Mouse (Mus musculus) forebrain, embryonic 15.5 days (tissue): ENCODE results near the gene Hmga2. TPM values are rescaled to one million over a fixed set of nuclear protein-coding genes. Genes with fewer than 3 reads are reported as not detected.
A peak's percentile ranks its signal among the peaks of the same experiment; 100 is the strongest.
"Not testable (repeated sequence)": the region's sequence is repeated elsewhere in the genome, so short reads cannot be mapped to it uniquely, and the experiment has no call there.

Experiments used
- ATAC-seq: fragments of 200-750 bp; cut with Nextera tagmentation; replicated peaks from 2 replicates; pipeline ENCODE4 v1.8.0; 2017; ENCODE audit warnings: mild to moderate bottlenecking, moderate TSS enrichment, moderate library complexity
- H3K27ac ChIP-seq: fragments of 300-500 bp; sonication (generic); replicated peaks from 2 replicates; pipeline ENCODE4 v1.5.1; 2015; ENCODE audit warnings: mild to moderate bottlenecking, inconsistent platforms
- H3K27me3 ChIP-seq: fragments of 300-500 bp; sonication (generic); 2 replicates; pipeline ENCODE4 v1.6.1; 2015; ENCODE audit warnings: inconsistent platforms
- H3K36me3 ChIP-seq: fragments of 300-500 bp; sonication (generic); 2 replicates; pipeline ENCODE4 v1.6.1; 2015; ENCODE audit warnings: mild to moderate bottlenecking, inconsistent platforms
- H3K4me1 ChIP-seq: fragments of 300-500 bp; sonication (generic); 2 replicates; pipeline ENCODE4 v1.6.1; 2015; ENCODE audit warnings: inconsistent platforms
- H3K4me2 ChIP-seq: fragments of 300-500 bp; sonication (generic); replicated peaks from 2 replicates; pipeline ENCODE4 v1.6.1; 2015; ENCODE audit warnings: mild to moderate bottlenecking, inconsistent platforms
- H3K4me3 ChIP-seq: fragments of 300-500 bp; sonication (generic); 2 replicates; pipeline ENCODE4 v1.5.1; 2015; ENCODE audit warnings: mild to moderate bottlenecking, inconsistent platforms
- H3K9ac ChIP-seq: fragments of 300-500 bp; sonication (generic); replicated peaks from 2 replicates; pipeline ENCODE4 v1.6.1; 2015; ENCODE audit warnings: mild to moderate bottlenecking, inconsistent platforms
- H3K9me3 ChIP-seq: fragments of 300-500 bp; sonication (generic); 2 replicates; pipeline ENCODE4 v1.6.1; 2016; ENCODE audit warnings: inconsistent platforms
- WGBS: fragments of 180-500 bp; shearing (Covaris S2); methylation state at CpG from one replicate; pipeline ENCODE4 v1.1.7; 2015; ENCODE audit warnings: mixed read lengths; 5-methylcytosine and 5-hydroxymethylcytosine counted together
- polyA plus RNA-seq: library from polyadenylated mRNA; unstranded; fragments of >200 nt; fragmentation: Nextera tagmentation; extraction: Ambion mirVana; gene quantifications from 2 replicates; pipeline ENCODE4 v1.2.1, GENCODE M21; 2015

Hmga2 gene
- polyA plus RNA-seq, 1 experiment from 2014 or later: 1.4 TPM

- Histone ChIP-seq H3K27ac (no peak overlapping the region), H3K27me3 (no peaks in the 10 kb centered on the region), H3K36me3 (no peaks in the 10 kb centered on the region), H3K9me3 (no peaks in the 10 kb centered on the region), H3K9ac (no peak overlapping the region), H3K4me3 (no peak overlapping the region), H3K4me2 (no peak overlapping the region), H3K4me1 (peaks cover 10% of the 10 kb centered on the region; the same call in 1 of the 2 replicates)
- ATAC-seq: no peak
- WGBS: 61% methylated on average over 20 of the region's 20 CpGs
These were observed 112.2 kb downstream of the Hmga2 start for GRCm38 (mm10) chr10:120363983-120364582.

- ATAC-seq, H3K27ac ChIP-seq, H3K9ac ChIP-seq, H3K4me3 ChIP-seq, H3K27me3 ChIP-seq, H3K36me3 ChIP-seq, H3K4me1 ChIP-seq, H3K4me2 ChIP-seq, H3K9me3 ChIP-seq: not testable (repeated sequence)
- WGBS: 79% methylated on average over 11 of the region's 11 CpGs
These were observed 112.8 kb downstream of the Hmga2 start for GRCm38 (mm10) chr10:120363298-120363982.

- no peak overlapping the region for H3K4me2 ChIP-seq
- 55% methylated on average over 13 of the region's 13 CpGs for WGBS
- no peak overlapping the region for H3K4me3 ChIP-seq
- H3K4me1 ChIP-seq: peaks cover 7% of the 10 kb centered on the region; the same call in 1 of the 2 replicates
- no peak overlapping the region for H3K27ac ChIP-seq
- H3K9me3 ChIP-seq: no peaks in the 10 kb centered on the region
- H3K36me3 ChIP-seq: no peaks in the 10 kb centered on the region
- ATAC-seq: no peak
- no peaks in the 10 kb centered on the region for H3K27me3 ChIP-seq
- no peak overlapping the region for H3K9ac ChIP-seq
These were observed 121.7 kb downstream of the Hmga2 start for GRCm38 (mm10) chr10:120354523-120355030.

- Histone ChIP-seq H3K36me3 (no peaks in the 10 kb centered on the region), H3K4me3 (no peak overlapping the region), H3K4me1 (peaks cover 11% of the 10 kb centered on the region; the same call in 1 of the 2 replicates), H3K9me3 (no peaks in the 10 kb centered on the region), H3K9ac (no peak overlapping the region), H3K4me2 (no peak overlapping the region), H3K27ac (no peak overlapping the region), H3K27me3 (no peaks in the 10 kb centered on the region)
- ATAC-seq: no peak
- WGBS: 28% methylated on average over 6 of the region's 6 CpGs
These were observed 130.9 kb downstream of the Hmga2 start for GRCm38 (mm10) chr10:120345325-120345724.

GRCm38 (mm10) chr10:120344558-120345318 lies 131.5 kb downstream of the Hmga2 start:
- WGBS: 10% methylated on average over 16 of the region's 16 CpGs

GRCm38 (mm10) chr10:120339906-120340305 lies 136.4 kb downstream of the Hmga2 start:
- ATAC-seq, H3K9ac ChIP-seq, H3K4me3 ChIP-seq, H3K4me2 ChIP-seq, H3K27me3 ChIP-seq, H3K36me3 ChIP-seq, H3K9me3 ChIP-seq, H3K4me1 ChIP-seq, H3K27ac ChIP-seq: not testable (repeated sequence)
- 64% methylated on average over 2 of the region's 2 CpGs for WGBS

More at GRCm38 (mm10) chr10:120344558-120345318, 131.5 kb downstream of the Hmga2 start:
- Histone ChIP-seq H3K36me3 (no peaks in the 10 kb centered on the region), H3K9me3 (no peaks in the 10 kb centered on the region), H3K9ac (no peak overlapping the region), H3K27me3 (no peaks in the 10 kb centered on the region), H3K4me3 (no peak overlapping the region), H3K27ac (no peak overlapping the region), H3K4me2 (no peak overlapping the region), H3K4me1 (peaks cover 11% of the 10 kb centered on the region; the same call in 1 of the 2 replicates)
- peak; percentile 35; the same call in 1 of the 2 replicates for ATAC-seq

GRCm38 (mm10) chr10:120339324-120339723 lies 136.9 kb downstream of the Hmga2 start:
- H3K36me3 ChIP-seq: no peaks in the 10 kb centered on the region

GRCm38 (mm10) chr10:120338841-120339240 lies 137.4 kb downstream of the Hmga2 start:
- H3K27me3 ChIP-seq: no peaks in the 10 kb centered on the region
- H3K27ac ChIP-seq: no peak overlapping the region
- WGBS: 40% methylated on average over 5 of the region's 5 CpGs
- no peaks in the 10 kb centered on the region for H3K36me3 ChIP-seq
- no peak overlapping the region for H3K4me3 ChIP-seq
- H3K4me1 ChIP-seq: no peaks in the 10 kb centered on the region
- H3K9ac ChIP-seq: no peak overlapping the region
- no peak overlapping the region for H3K4me2 ChIP-seq
- no peaks in the 10 kb centered on the region for H3K9me3 ChIP-seq
- ATAC-seq: no peak

More at GRCm38 (mm10) chr10:120339324-120339723, 136.9 kb downstream of the Hmga2 start:
- 37% methylated on average over 4 of the region's 4 CpGs for WGBS
- no peak overlapping the region for H3K9ac ChIP-seq
- no peak for ATAC-seq
- H3K27me3 ChIP-seq: no peaks in the 10 kb centered on the region
- no peak overlapping the region for H3K4me2 ChIP-seq
- no peaks in the 10 kb centered on the region for H3K9me3 ChIP-seq
- 0 out of 2 replicates have a peak, but pooled peaks cover 1% of the 10 kb centered on the region for H3K4me1 ChIP-seq
- H3K27ac ChIP-seq: no peak overlapping the region
- no peak overlapping the region for H3K4me3 ChIP-seq

GRCm38 (mm10) chr10:120338431-120338830 lies 137.8 kb downstream of the Hmga2 start:
- H3K4me2 ChIP-seq, H3K27ac ChIP-seq, H3K36me3 ChIP-seq, H3K4me1 ChIP-seq, ATAC-seq, H3K9ac ChIP-seq, H3K4me3 ChIP-seq, H3K27me3 ChIP-seq, H3K9me3 ChIP-seq: not testable (repeated sequence)
- 95% methylated on average over 1 of the region's 1 CpGs for WGBS

GRCm38 (mm10) chr10:120327946-120328345 lies 148.3 kb downstream of the Hmga2 start:
- no peak overlapping the region for H3K4me2 ChIP-seq
- no peaks in the 10 kb centered on the region for H3K36me3 ChIP-seq
- no peak overlapping the region for H3K4me3 ChIP-seq
- H3K9ac ChIP-seq: no peak overlapping the region
- H3K27me3 ChIP-seq: no peaks in the 10 kb centered on the region
- H3K9me3 ChIP-seq: no peaks in the 10 kb centered on the region
- no peak for ATAC-seq
- WGBS: 95% methylated on average over 14 of the region's 14 CpGs
- H3K4me1 ChIP-seq: no peaks in the 10 kb centered on the region
- H3K27ac ChIP-seq: no peak overlapping the region

GRCm38 (mm10) chr10:120323584-120324203 lies 152.6 kb downstream of the Hmga2 start:
- no peak overlapping the region for H3K9ac ChIP-seq
- H3K36me3 ChIP-seq: no peaks in the 10 kb centered on the region
- H3K4me3 ChIP-seq: no peak overlapping the region
- 92% methylated on average over 11 of the region's 11 CpGs for WGBS
- H3K4me2 ChIP-seq: no peak overlapping the region
- H3K27ac ChIP-seq: no peak overlapping the region
- H3K27me3 ChIP-seq: no peaks in the 10 kb centered on the region
- H3K4me1 ChIP-seq: no peaks in the 10 kb centered on the region
- ATAC-seq: no peak
- no peaks in the 10 kb centered on the region for H3K9me3 ChIP-seq
